Mouse (Mus musculus) bone marrow macrophage, adult 2 months (primary cell): ENCODE results near the gene Clca4b. TPM values are rescaled to one million over a fixed set of nuclear protein-coding genes. Genes with fewer than 3 reads are reported as not detected.
"Not testable (repeated sequence)": the region's sequence is repeated elsewhere in the genome, so short reads cannot be mapped to it uniquely, and the experiment has no call there.

ENCODE experiments used
- H3K27ac ChIP-seq: 2 replicates; pipeline ENCODE4 v1.5.1; 2012; ENCODE audit warnings: low read depth, low read length; ENCODE audit not compliant: insufficient read depth
- H3K4me1 ChIP-seq: 2 replicates; pipeline ENCODE4 v1.6.1; 2012; ENCODE audit warnings: low read length; ENCODE audit not compliant: control insufficient read depth, insufficient read depth
- H3K4me3 ChIP-seq: 2 replicates; pipeline ENCODE4 v1.5.1; 2012; ENCODE audit warnings: mild to moderate bottlenecking, low read length, moderate library complexity; ENCODE audit not compliant: insufficient read depth
- CTCF ChIP-seq: IDR thresholded peaks from 2 replicates; pipeline ENCODE4 v1.5.1; 2012; ENCODE audit warnings: low read depth, mild to moderate bottlenecking, low read length, moderate library complexity
- POLR2A ChIP-seq: IDR thresholded peaks from 2 replicates; pipeline ENCODE4 v1.6.1; 2012; ENCODE audit warnings: mild to moderate bottlenecking, low read depth, low read length, borderline replicate concordance
- polyA plus RNA-seq: library from polyadenylated mRNA; stranded (reverse); fragments of >200 nt; gene quantifications from 2 replicates; pipeline ENCODE4 v1.2.4, GENCODE M21; 2012; ENCODE audit not compliant: missing spikeins, insufficient read depth, insufficient read length

Clca4b gene
- polyA plus RNA-seq: not detected in 2 replicates

DNA sequence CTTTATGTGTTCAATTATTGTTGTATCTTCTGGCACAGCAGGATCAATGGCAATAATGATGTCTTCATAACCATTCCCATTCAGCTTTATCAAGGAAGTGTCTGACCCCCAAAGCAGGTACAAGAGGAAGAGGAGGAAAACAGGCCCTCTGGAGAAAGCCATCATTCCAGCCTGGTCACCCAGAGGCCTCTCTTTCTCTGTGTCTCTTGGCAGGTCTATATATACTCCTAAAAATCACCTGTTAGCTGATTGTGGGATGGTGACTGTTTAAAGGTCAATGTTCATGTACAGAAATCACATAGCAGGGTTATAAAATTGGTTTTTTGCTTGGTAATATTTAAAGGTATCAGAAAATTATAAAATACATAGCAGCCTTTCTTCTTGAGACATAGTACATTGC, at the start of gene Clca4b:
TSS of gene Clca4b (minus strand) at position 195 of the 400 bp plus-strand sequence.
- no peak within 1 kb of the TSS for H3K4me3 ChIP-seq
- H3K4me1 ChIP-seq: peaks cover 18% of the 10 kb centered on the region
- H3K27ac ChIP-seq: peak within 1 kb of the TSS; percentile 91
- TF ChIP-seq POLR2A: no peak
- TF ChIP-seq CTCF: no peak

DNA sequence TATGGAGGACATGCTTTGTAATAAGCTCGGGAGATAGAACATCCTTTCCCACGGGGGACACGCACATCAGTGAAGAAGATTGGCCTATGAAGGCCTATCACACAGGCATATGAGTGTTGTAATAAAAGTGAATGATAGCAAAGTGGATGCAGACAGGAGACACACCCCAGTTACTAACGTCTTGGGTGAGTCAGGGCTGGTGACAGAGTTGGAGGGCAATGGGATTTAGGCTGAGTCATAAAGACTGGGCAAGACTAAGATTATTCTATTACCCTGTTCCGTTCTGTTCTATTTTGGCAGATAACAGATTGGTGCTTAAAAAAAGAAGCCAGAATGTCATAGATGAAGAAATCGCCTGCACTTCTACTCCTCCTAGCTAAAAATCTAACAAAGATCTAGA, 48.2 kb upstream of the Clca4b start:
- no peak overlapping the region for H3K27ac ChIP-seq
- TF ChIP-seq CTCF: no peak
- TF ChIP-seq POLR2A: no peak

DNA sequence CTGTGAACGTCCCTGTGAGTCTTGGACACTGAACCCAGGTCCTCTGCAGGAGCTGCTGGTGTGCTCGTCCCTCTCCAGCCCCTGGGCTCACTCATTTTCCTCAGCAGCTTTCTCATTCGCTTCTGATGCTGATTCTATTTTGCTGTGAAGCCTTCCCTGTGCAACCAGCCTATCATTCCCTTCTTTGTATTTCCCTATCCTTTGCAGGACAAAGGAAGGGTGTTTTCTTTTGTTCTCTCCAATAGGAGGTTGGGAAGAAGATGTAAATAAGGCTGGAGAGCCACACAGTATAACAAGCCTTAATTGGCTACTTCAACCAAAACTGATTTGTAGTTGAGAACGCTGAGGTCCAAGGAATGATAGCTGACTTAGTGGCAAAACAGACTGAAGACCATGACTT, 45.3 kb upstream of the Clca4b start:
- Histone ChIP-seq H3K4me1 (peaks cover 16% of the 10 kb centered on the region), H3K4me3 (no peak overlapping the region)
- TF ChIP-seq CTCF (no peak), POLR2A (no peak)

More for the DNA sequence above, 48.2 kb upstream of the Clca4b start:
- Histone ChIP-seq H3K4me3 (no peak overlapping the region), H3K4me1 (peaks cover 16% of the 10 kb centered on the region)

DNA sequence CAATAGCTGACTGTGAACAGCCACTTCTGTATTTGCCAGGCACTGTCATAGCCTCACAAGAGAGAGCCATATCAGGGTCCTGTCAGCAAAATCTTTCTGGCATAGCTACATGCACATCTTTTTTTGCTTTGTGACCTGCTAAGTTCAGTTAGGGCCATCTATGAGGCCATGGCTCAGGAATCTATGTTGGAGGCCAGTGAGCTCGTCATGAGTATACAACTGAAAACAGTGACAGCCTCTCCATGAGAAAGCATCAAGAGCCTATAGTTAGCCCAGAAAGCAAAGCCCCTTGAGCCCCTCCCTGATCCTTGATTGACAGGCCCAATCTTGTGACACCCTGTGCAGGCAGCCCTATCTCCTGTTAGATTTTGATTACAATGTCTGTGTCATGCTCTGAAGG, 43.8 kb upstream of the Clca4b start:
- no peak overlapping the region for H3K27ac ChIP-seq
- no peak overlapping the region for H3K4me3 ChIP-seq
- TF ChIP-seq CTCF (no peak), POLR2A (no peak)
- H3K4me1 ChIP-seq: peaks cover 7% of the 10 kb centered on the region

More for the DNA sequence above, 45.3 kb upstream of the Clca4b start:
- H3K27ac ChIP-seq: no peak overlapping the region

DNA sequence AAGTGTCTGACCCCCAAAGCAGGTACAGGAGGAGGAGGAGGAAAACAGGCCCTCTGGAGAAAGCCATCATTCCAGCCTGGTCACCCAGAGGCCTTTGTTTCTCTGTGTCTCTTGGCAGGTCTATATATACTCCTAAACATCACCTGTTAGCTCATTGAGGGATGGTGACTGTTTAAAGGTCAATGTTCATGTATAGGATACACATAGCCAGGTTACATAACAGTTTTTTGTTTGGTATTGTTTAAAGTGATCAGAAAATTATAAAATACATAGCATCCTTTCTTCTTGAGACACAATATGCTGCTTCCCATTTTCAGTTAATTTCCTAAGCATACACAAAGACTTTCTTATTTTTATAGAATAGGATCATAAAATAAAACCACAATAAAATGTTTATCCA, 42.6 kb upstream of the Clca4b start, which contains the start of gene Clca4a:
TSS of gene Clca4a (minus strand) at position 101 of the 400 bp plus-strand sequence.
- H3K4me3 ChIP-seq: no peak within 1 kb of the TSS
- TF ChIP-seq POLR2A: no peak
- TF ChIP-seq CTCF: no peak
- H3K4me1 ChIP-seq: peaks cover 4% of the 10 kb centered on the region
- no peak within 1 kb of the TSS for H3K27ac ChIP-seq

DNA sequence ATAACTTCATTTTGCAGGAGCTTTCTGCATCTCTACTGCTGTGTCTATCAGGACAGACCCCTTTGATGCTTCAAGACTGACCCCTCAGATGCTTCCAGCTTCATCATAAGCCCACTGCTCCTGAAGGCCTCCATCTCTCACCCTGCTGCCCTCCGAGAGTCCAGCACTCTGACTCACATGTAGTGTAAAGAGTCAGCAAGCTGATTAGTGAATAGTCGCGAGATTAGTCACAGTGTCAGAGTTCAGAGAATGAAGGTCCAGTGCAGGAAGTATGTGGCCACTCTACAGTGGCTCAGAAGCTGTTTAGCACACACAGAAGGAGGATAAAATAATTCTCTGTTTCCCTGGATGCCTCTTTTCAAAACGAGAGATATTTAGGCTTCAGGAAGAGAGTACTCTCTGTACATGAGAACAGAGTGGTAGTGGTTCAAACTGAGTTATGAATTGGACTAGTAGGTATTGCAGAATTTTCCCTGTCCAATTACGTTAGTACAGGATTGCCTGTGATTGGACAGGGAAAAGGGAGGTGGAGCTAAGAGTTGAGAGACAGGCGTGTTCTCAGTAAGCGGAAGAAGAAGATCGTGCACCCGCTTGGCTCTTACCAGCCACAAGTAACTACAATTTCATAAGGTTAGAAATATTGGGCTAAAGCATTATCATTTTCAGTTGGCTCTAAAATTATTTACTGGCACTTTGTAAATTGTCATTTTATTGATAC, 39.4 kb upstream of the Clca4b start:
- TF ChIP-seq CTCF: no peak
- peaks cover 4% of the 10 kb centered on the region for H3K4me1 ChIP-seq
- H3K4me3 ChIP-seq: no peak overlapping the region
- H3K27ac ChIP-seq: no peak overlapping the region; the same call in 1 of the 2 replicates

DNA sequence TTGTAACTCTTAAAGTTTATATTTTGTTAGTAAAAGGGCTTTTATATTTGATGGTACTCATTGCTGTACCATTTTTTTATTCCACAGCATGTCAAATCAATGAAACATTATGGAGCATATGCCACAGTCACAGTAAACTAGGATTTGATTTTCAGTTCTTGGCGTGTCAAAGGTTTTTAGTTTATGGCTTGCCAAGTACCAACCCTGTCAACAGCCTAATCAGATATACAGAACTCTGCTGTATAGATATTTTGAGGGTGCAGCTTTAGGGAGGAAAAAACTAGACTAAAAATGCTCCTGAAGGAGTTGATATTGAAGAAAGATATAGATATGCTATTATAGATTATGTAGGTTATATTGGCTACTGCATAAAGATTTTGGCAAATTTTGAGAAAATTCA, 37.4 kb upstream of the Clca4b start:
- Histone ChIP-seq H3K4me3 (no peak overlapping the region), H3K4me1 (peaks cover 4% of the 10 kb centered on the region), H3K27ac (no peak overlapping the region)
- TF ChIP-seq CTCF (no peak), POLR2A (no peak)

DNA sequence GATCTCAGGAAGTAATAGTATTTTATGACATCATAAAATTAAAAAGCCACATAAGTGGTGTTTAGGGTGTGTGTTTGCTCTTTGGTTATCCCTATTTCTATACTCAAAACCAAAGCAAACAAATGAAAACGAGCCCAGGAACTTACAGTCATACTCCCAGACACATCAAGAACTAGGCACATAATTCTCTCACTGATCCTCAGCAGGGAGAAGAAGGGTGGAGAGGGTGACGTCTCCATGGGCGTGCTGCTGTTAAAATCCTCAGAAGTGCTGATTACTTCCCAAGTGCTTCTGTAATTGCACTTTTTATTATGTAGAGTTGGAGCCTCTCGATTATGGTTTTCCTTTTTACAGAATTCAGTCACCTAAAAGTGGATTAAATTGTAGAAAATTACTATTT, 33.7 kb upstream of the Clca4b start:
- Histone ChIP-seq H3K4me1 (no peaks in the 10 kb centered on the region), H3K27ac (no peak overlapping the region), H3K4me3 (no peak overlapping the region)
- TF ChIP-seq POLR2A: no peak
- no peak for TF ChIP-seq CTCF

DNA sequence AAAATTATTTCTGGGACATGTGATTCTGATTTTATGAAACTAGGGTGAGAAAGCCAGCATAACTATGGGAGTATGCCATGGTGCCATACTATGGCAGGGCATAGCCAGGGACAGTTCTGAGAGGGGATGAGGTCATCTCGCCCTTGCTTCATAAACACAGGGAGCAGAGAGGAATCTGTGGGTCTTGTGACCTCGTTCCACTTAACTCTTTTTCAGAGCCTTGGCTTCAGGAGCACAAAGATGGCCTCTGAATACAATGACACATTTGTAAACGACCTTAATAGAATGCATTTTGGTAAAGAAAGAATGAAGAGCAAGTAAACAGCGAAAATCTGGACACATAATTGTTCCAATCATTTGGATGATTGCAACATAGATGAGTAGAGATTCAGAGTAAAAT, 18.5 kb upstream of the Clca4b start:
- Histone ChIP-seq H3K27ac (no peak overlapping the region), H3K4me1 (0 out of 2 replicates have a peak, but pooled peaks cover 2% of the 10 kb centered on the region), H3K4me3 (no peak overlapping the region)
- TF ChIP-seq CTCF: no peak
- TF ChIP-seq POLR2A: no peak

DNA sequence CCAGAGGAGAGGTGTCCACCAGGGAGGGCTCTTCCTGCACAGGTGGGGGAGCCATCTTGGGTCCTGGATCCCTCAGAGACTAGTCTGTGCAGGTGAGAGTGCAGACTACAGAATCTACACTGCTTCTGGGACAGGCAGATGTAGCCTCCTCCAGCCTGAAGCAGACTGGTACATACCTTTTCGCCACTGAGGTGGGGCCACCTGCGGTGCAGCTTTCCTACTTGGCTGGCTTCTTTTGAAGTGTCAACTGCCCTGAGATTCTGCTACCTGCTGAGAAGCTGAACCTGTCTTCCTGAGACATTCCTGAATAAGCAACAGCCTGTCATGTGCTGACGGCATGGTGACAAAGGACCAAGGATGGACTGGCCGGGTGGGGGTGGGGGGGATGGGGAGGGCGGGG, 15.0 kb upstream of the Clca4b start:
- not testable (repeated sequence) for H3K4me1 ChIP-seq, H3K27ac ChIP-seq, H3K4me3 ChIP-seq

DNA sequence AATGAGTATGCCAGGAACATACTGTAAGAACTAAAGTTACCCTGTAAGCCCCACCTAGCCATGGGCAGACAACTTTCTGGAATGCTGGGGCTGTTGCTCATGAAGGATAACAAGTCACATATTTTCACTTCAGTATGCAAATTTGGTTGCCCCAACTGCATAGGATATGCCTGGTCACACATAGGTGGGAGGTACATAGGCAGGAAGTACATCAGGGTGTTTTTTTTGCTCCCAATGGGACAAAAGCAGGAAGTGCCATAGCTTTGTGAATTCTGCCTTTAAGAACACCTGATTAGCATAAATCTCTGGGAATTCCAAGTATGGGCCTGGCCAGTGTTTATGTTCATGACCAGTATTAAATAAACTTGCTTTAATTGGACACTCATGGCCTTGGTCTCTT, 1.3 kb upstream of the Clca4b start:
- peak overlapping the region; percentile 60 for H3K27ac ChIP-seq
- not testable (repeated sequence) for H3K4me3 ChIP-seq
- peaks cover 18% of the 10 kb centered on the region for H3K4me1 ChIP-seq
